Mouse (Mus musculus) CH12.LX (cell line): Measurements from ENCODE around the gene Gm47289. TPM values are rescaled to one million over a fixed set of nuclear protein-coding genes. Genes with fewer than 3 reads are reported as not detected.

Experiments
- DNase-seq: peaks from one replicate; pipeline ENCODE4 v3.0.0-alpha.2; 2013; ENCODE audit errors: extremely low read depth
- H3K27ac ChIP-seq: 2 replicates; pipeline ENCODE4 v1.5.1; 2012; ENCODE audit warnings: low read depth, mild to moderate bottlenecking, control low read depth, moderate library complexity; ENCODE audit not compliant: insufficient read depth
- H3K27me3 ChIP-seq: replicated peaks from 2 replicates; pipeline ENCODE3; 2012; ENCODE audit warnings: inconsistent platforms
- H3K36me3 ChIP-seq, 2 experiments: replicated peaks in 1 of 2; 2 replicates each; pipeline versions ENCODE3 to v1.6.1; 2012; ENCODE audit warnings: inconsistent platforms in 1 of 2, low read length in 1 of 2, mild to moderate bottlenecking in 1 of 2, mixed read lengths in 1 of 2, moderate library complexity in 1 of 2; ENCODE audit not compliant: control insufficient read depth in 1 of 2, insufficient read depth in 1 of 2
- H3K4me1 ChIP-seq, 2 experiments: 2 replicates each; pipeline ENCODE4 v1.6.1; 2012; ENCODE audit warnings: inconsistent platforms in 1 of 2, moderate library complexity in 1 of 2; ENCODE audit not compliant: insufficient read depth in 2 of 2, control insufficient read depth in 1 of 2
- H3K4me2 ChIP-seq: 2 replicates; pipeline ENCODE4 v1.6.1; 2012; ENCODE audit warnings: low read depth, mild to moderate bottlenecking, control low read depth; ENCODE audit not compliant: poor library complexity, insufficient read depth, severe bottlenecking
- H3K4me3 ChIP-seq, 3 experiments: fragments of 150-350 bp in 1 of 3; sonication (generic) in 1 of 3; replicated peaks in 1 of 3; 2 replicates each; pipeline versions ENCODE3 to v1.5.1; 2011 to 2012; ENCODE audit warnings: low read depth in 2 of 3, low read length in 2 of 3, mild to moderate bottlenecking in 2 of 3, moderate library complexity in 2 of 3, control low read depth in 1 of 3, improper control_type of control experiment in 1 of 3, inconsistent platforms in 1 of 3, mixed read lengths in 1 of 3; ENCODE audit not compliant: poor library complexity in 1 of 3
- H3K79me2 ChIP-seq: replicated peaks from 2 replicates; pipeline ENCODE4 v1.6.1; 2012; ENCODE audit warnings: mild to moderate bottlenecking, moderate library complexity; ENCODE audit not compliant: control insufficient read depth, poor library complexity, insufficient read depth, severe bottlenecking; ENCODE audit errors: extremely low read depth
- H3K9ac ChIP-seq: 2 replicates; pipeline ENCODE4 v1.6.1; 2012; ENCODE audit warnings: low read depth, mild to moderate bottlenecking, control low read depth, moderate library complexity; ENCODE audit not compliant: insufficient read depth
- H3K9me3 ChIP-seq: replicated peaks from 2 replicates; pipeline ENCODE3; 2012; ENCODE audit warnings: low read length, inconsistent platforms, mixed read lengths
- CTCF ChIP-seq, 2 experiments: IDR thresholded peaks in 1 of 2; conservative IDR thresholded peaks in 1 of 2; 2 replicates each; pipeline ENCODE4 v1.5.1; 2011 to 2012; ENCODE audit warnings: low read depth in 2 of 2, low read length in 2 of 2, improper control_type of control experiment in 1 of 2, inconsistent platforms in 1 of 2, mild to moderate bottlenecking in 1 of 2, moderate library complexity in 1 of 2
- ELF1 ChIP-seq: IDR thresholded peaks from 2 replicates; pipeline ENCODE4 v1.6.1; 2014; ENCODE audit warnings: low read depth, mild to moderate bottlenecking, inconsistent platforms, low read length, improper control_type of control experiment
- HCFC1 ChIP-seq: IDR thresholded peaks from 2 replicates; pipeline ENCODE4 v1.6.1; 2012; ENCODE audit warnings: low read depth, mild to moderate bottlenecking, inconsistent platforms, low read length, improper control_type of control experiment
- IRF4 ChIP-seq: IDR thresholded peaks from 2 replicates; pipeline ENCODE4 v1.6.1; 2014; ENCODE audit warnings: low read depth, mild to moderate bottlenecking, inconsistent platforms, low read length, improper control_type of control experiment
- JUND ChIP-seq: conservative IDR thresholded peaks from 2 replicates; pipeline ENCODE4 v1.6.1; 2011; ENCODE audit warnings: low read depth, low read length, improper control_type of control experiment
- MAZ ChIP-seq: IDR thresholded peaks from 2 replicates; pipeline ENCODE4 v1.6.1; 2012; ENCODE audit warnings: low read depth, mild to moderate bottlenecking, inconsistent platforms, low read length, improper control_type of control experiment, moderate library complexity
- MXI1 ChIP-seq: IDR thresholded peaks from 2 replicates; pipeline ENCODE4 v1.6.1; 2011; ENCODE audit warnings: mild to moderate bottlenecking, low read depth, low read length, improper control_type of control experiment
- POLR2A ChIP-seq: IDR thresholded peaks from 2 replicates; pipeline ENCODE4 v1.6.1; 2011; ENCODE audit warnings: low read depth, mild to moderate bottlenecking, improper control_type of control experiment, low read length
- POLR2AphosphoS2 ChIP-seq: IDR thresholded peaks from 2 replicates; pipeline ENCODE4 v1.6.1; 2011; ENCODE audit warnings: low read depth, low read length, improper control_type of control experiment
- TBP ChIP-seq: conservative IDR thresholded peaks from 2 replicates; pipeline ENCODE4 v1.6.1; 2011; ENCODE audit warnings: low read depth, low read length, improper control_type of control experiment
- USF2 ChIP-seq: conservative IDR thresholded peaks from 2 replicates; pipeline ENCODE4 v1.6.1; 2011; ENCODE audit warnings: low read depth, low read length, improper control_type of control experiment
- ZMIZ1 ChIP-seq: IDR thresholded peaks from 2 replicates; pipeline ENCODE4 v1.6.1; 2012; ENCODE audit warnings: low read depth, mild to moderate bottlenecking, inconsistent platforms, low read length, improper control_type of control experiment
- dilution Hi-C: fragments of 300-500 bp; cut with MboI; formaldehyde crosslinking; loops from 2 replicates; pipeline ENCODE4 v1.14.3; 2020; ENCODE audit warnings: low sequenced_read_pairs; ENCODE audit not compliant: extremely low pct_unique_long_range_greater_than_20kb, extremely low pct_ligation_motif_present
- in situ Hi-C: fragments of 300-500 bp; cut with MboI; formaldehyde crosslinking; loops from 3 replicates; pipeline ENCODE4 v1.14.3; 2019; ENCODE audit warnings: low sequenced_read_pairs, low pct_ligation_motif_present, low pct_unique_long_range_greater_than_20kb, mixed read lengths
- polyA plus RNA-seq: library from polyadenylated mRNA; unstranded; fragments of >175 nt; gene quantifications from 2 replicates; pipeline ENCODE4 v1.2.1, GENCODE M21; 2012; ENCODE audit warnings: low read depth; ENCODE audit not compliant: insufficient read length
- total RNA-seq, 2 experiments: library from RNA; depleted of rRNA; stranded (reverse); fragments of 300-350 nt in 1 of 2; fragments of >200 nt in 1 of 2; gene quantifications; 2 replicates each; pipeline ENCODE4 v1.2.3; 2012 to 2014

Gm47289 gene
- total and polyA plus RNA-seq, 3 experiments = not detected

DNA sequence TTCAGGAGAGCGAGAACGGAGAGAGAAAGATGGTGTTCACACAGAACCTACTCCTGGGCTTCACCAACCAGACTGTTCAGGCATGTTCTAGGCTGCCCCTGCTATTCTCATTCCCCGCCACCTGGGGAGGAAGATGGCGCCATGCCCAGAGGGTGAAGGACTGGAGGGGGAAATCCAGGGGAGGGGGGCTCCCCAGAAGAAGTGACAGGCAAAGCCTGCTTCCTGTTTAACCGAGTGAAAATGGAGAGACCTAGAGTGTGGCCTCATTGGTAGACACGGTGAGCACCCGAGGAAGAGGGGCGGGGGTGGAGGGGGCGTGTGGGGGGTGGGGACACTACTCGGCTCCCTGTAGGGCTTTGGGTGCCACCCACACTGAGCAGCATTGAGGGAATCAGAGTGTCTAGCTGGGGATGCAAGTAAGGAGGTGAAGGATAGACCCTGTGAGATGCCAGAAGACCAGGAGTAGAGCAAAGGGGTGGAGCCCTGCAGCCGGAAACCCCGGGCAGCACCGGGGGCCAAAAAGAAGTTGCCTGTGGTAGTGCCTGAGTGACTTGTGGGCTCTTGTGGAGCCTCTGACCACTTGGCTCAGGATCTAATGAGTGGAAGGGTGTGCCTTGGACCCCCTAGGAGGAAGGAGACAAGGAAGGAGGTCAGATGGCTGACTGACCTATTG, 12.7 kb upstream of the Gm47289 start:
- H3K4me1 ChIP-seq = peaks cover 14 to 22% of the 10 kb centered on the region in 2 experiments
- dilution Hi-C loops = no loop called here
- H3K27me3 ChIP-seq = peaks cover 9% of the 10 kb centered on the region
- H3K79me2 ChIP-seq = no peaks in the 10 kb centered on the region
- H3K4me3 ChIP-seq = peak overlapping the region in 2 of 3 experiments; percentile 22 to 40
- peak overlapping the region; percentile 19 for H3K9ac ChIP-seq
- H3K36me3 ChIP-seq = peaks cover 3 to 24% of the 10 kb centered on the region in 2 experiments
- DNase-seq = peak; percentile 56
- H3K9me3 ChIP-seq = no peaks in the 10 kb centered on the region
- TF ChIP-seq ZMIZ1 (0 out of 2 replicates have a peak, but pooled peaks have one; percentile 18), TBP (no peak), IRF4 (0 out of 2 replicates have a peak, but pooled peaks have one; percentile 27), ELF1 (peak; percentile 65), USF2 (no peak), POLR2AphosphoS2 (no peak), MAZ (peak; percentile 81), POLR2A (peak; percentile 32; the same call in 1 of the 2 replicates)
- in situ Hi-C loops = no loop called here
- peak overlapping the region; percentile 57 for H3K4me2 ChIP-seq
- H3K27ac ChIP-seq = no peak overlapping the region; the same call in 1 of the 2 replicates

DNA sequence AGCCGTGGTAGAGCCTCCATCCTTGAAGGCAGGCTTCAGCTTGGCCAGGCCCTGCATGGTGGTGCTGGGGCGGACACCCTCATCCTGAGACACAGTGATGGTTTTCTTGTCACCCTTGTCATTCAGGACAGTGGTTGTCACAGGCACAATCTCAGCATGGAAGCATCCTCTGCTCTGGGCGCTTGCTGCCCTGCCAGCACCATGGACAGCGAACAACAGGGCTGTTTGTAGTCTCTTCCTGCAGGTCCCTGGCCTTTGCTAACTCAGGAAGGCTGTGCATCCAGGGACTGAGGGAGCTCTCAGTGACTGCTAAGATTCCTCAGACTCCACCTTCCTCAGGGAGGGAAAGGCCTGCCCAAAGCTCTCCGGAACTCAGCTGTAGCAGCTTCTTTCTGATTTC, 9.4 kb upstream of the Gm47289 start:
- Histone ChIP-seq H3K79me2 (no peaks in the 10 kb centered on the region), H3K36me3 (peaks cover 0 to under 1% of the 10 kb centered on the region in 2 experiments), H3K4me3 (no peak overlapping the region), H3K4me1 (peaks cover 14 to 22% of the 10 kb centered on the region in 2 experiments), H3K9ac (no peak overlapping the region), H3K4me2 (no peak overlapping the region), H3K9me3 (no peaks in the 10 kb centered on the region), H3K27me3 (peaks cover 39% of the 10 kb centered on the region), H3K27ac (no peak overlapping the region)
- TF ChIP-seq HCFC1 (no peak), MAZ (no peak), MXI1 (no peak), JUND (no peak)
- DNase-seq = peak; percentile 28
- in situ Hi-C loops = no loop called here
- dilution Hi-C loops = no loop called here

DNA sequence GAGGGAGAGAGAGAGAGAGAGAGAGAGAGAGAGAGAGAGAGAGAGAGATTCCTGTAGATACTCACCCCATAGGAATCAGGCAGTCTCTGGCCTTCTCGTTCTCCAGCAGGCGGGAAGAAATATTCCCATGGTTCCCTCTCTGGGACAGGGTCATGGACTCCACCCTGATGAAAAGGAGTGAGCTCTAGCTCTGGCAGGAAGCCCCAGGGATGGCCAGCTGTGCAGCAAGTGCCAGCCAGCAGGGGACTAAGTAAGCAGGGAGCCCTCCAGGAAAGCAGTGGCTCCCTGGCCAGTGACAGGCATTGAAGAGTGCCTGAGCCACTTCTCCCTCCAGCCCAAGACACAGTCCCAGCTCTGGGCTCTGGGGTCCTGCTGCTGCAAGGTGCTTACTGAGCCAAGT, 7.2 kb upstream of the Gm47289 start:
- H3K4me3 ChIP-seq = no peak overlapping the region
- in situ Hi-C loops (loop anchor here (10.0 kb wide), 1 partner anchor 203 kb away; the partner anchor contains the start of gene Xylb), dilution Hi-C loops (no loop called here)
- H3K9me3 ChIP-seq = no peaks in the 10 kb centered on the region
- no peak for DNase-seq
- H3K9ac ChIP-seq = no peak overlapping the region
- no peaks in the 10 kb centered on the region for H3K36me3 ChIP-seq
- peaks cover 6 to 7% of the 10 kb centered on the region in 2 experiments for H3K4me1 ChIP-seq
- no peaks in the 10 kb centered on the region for H3K79me2 ChIP-seq
- H3K27me3 ChIP-seq = peaks cover 57% of the 10 kb centered on the region
- TF ChIP-seq HCFC1 = no peak
- TF ChIP-seq CTCF (conservative IDR thresholded peaks at IDR 0.05 in 1 of 2, IDR thresholded peaks at IDR 0.05 in 1 of 2; ENCODE audit: low read depth in 2 of 2, low read length in 2 of 2) = no peak
- no peak overlapping the region for H3K4me2 ChIP-seq
- no peak overlapping the region for H3K27ac ChIP-seq
